Mouse (Mus musculus): ENCODE measurements around the gene Gm42688. TPM values are rescaled to one million over a fixed set of nuclear protein-coding genes. Genes with fewer than 3 reads are reported as not detected.

The Gm42688 gene
- polyA plus RNA-seq, 1 experiment from 2014 or later, result 1.1 TPM

- no peak for ATAC-seq (ENCODE audit: low read depth)
- Histone ChIP-seq H3K4me1 (ENCODE audit: control insufficient read depth, low read depth, low read length) (peaks cover 6% of the 10 kb centered on the region), H3K27me3 (ENCODE audit: control insufficient read depth, insufficient read depth, low read depth, low read length) (peaks cover 3% of the 10 kb centered on the region; the same call in 1 of the 2 replicates), H3K27ac (ENCODE audit: low read length) (no peak overlapping the region), H3K9me3 (replicated peaks; ENCODE audit: control insufficient read depth, low read length) (0 out of 2 replicates have a peak, but pooled peaks cover 2% of the 10 kb centered on the region), H3K4me3 (ENCODE audit: low read depth, low read length) (no peak overlapping the region), H3K36me3 (ENCODE audit: control insufficient read depth, insufficient read depth) (no peaks in the 10 kb centered on the region), H3K4me2 (ENCODE audit: low read depth, low read length) (no peak overlapping the region), H3K9ac (ENCODE audit: low read depth, low read length) (no peak overlapping the region)
- 45% methylated on average over 6 of the region's 6 CpGs for WGBS (ENCODE audit: insufficient replicate concordance)
These were observed 5.4 kb upstream of the Gm42688 start for GRCm38 (mm10) chr6:83095968-83096367.

DNA sequence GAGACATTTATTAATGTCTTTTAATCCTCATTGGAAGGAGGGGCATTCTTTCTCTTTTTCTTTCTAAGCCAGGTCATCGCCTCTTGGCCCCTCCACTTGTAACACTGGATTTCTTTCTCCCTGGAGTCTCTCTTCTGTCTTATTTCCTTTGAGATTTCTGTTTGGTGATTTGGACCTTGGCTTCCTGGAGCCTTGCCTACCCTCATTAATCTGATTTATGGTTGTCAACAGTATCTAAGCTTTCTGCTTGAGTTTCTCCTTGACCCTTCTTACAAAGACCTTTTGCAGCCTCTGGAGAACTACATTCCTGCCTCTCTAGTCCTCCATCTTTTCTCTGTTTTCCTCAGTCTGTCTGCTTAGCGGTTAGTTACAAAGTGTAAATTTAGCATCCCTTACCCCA, 3.0 kb upstream of the Gm42688 start:
- no peaks in the 10 kb centered on the region; the same call in 1 of the 2 replicates for H3K27me3 ChIP-seq (ENCODE audit: control insufficient read depth, insufficient read depth, low read depth, low read length)
- ATAC-seq (ENCODE audit: low read depth), result no peak
- no peak overlapping the region for H3K4me3 ChIP-seq (ENCODE audit: low read depth, low read length)
- no peak overlapping the region for H3K27ac ChIP-seq (ENCODE audit: low read length)
- no peak overlapping the region for H3K9ac ChIP-seq (ENCODE audit: low read depth, low read length)
- H3K36me3 ChIP-seq (ENCODE audit: control insufficient read depth, insufficient read depth), result no peaks in the 10 kb centered on the region
- peaks cover 24% of the 10 kb centered on the region for H3K4me1 ChIP-seq (ENCODE audit: control insufficient read depth, low read depth, low read length)
- H3K9me3 ChIP-seq (replicated peaks; ENCODE audit: control insufficient read depth, low read length), result 0 out of 2 replicates have a peak, but pooled peaks cover 2% of the 10 kb centered on the region
- 54% methylated on average over 2 of the region's 2 CpGs for WGBS (ENCODE audit: insufficient replicate concordance)
- H3K4me2 ChIP-seq (ENCODE audit: low read depth, low read length), result no peak overlapping the region

GRCm38 (mm10) chr6:83101688-83102556, 505 bp downstream of the Gm42688 start:
- Histone ChIP-seq H3K4me3 (ENCODE audit: low read depth, low read length) (peak overlapping the region; percentile 86), H3K27me3 (ENCODE audit: control insufficient read depth, insufficient read depth, low read depth, low read length) (no peaks in the 10 kb centered on the region; the same call in 1 of the 2 replicates), H3K9me3 (replicated peaks; ENCODE audit: control insufficient read depth, low read length) (no peaks in the 10 kb centered on the region), H3K4me2 (ENCODE audit: low read depth, low read length) (peak overlapping the region; percentile 100), H3K4me1 (ENCODE audit: control insufficient read depth, low read depth, low read length) (peaks cover 24% of the 10 kb centered on the region), H3K27ac (ENCODE audit: low read length) (peak overlapping the region; percentile 85), H3K9ac (ENCODE audit: low read depth, low read length) (peak overlapping the region; percentile 90), H3K36me3 (ENCODE audit: control insufficient read depth, insufficient read depth) (no peaks in the 10 kb centered on the region)
- WGBS (ENCODE audit: insufficient replicate concordance), result under 1% methylated on average over 68 of the region's 74 CpGs
- ATAC-seq (ENCODE audit: low read depth), result peak; percentile 72

DNA sequence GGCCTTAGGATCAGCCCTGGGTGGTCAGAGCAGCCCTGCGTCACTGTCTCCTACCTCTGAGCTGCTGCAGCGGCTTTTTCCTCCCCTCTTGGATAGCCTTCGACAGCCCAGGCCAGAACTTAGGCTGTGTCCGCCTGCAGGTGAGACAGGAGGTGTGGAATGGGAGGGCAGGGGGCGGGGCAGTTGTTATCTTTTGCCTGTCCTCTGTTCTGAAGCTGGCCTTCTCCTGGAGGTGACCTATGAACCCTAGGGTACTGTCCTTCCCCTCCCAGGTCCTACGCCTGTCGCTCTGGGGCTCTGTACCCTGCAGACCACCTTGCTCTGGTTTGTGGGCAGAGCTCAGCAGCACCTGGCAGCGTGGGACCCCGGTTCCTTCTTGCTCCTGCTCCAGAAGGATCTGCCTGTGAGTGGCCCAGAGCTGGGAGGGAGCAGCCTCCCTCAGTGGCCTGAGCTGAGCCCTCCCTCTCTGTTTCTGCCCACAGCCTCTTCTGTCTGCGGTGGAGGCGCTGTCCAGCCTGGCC, 1.8 kb downstream of the Gm42688 start:
- Histone ChIP-seq H3K9ac (ENCODE audit: low read depth, low read length) (peak overlapping the region; percentile 90; the same call in 1 of the 2 replicates), H3K4me1 (ENCODE audit: control insufficient read depth, low read depth, low read length) (peaks cover 30% of the 10 kb centered on the region), H3K4me3 (ENCODE audit: low read depth, low read length) (no peak overlapping the region), H3K27ac (ENCODE audit: low read length) (no peak overlapping the region), H3K4me2 (ENCODE audit: low read depth, low read length) (peak overlapping the region; percentile 100), H3K9me3 (replicated peaks; ENCODE audit: control insufficient read depth, low read length) (no peaks in the 10 kb centered on the region), H3K36me3 (ENCODE audit: control insufficient read depth, insufficient read depth) (no peaks in the 10 kb centered on the region), H3K27me3 (ENCODE audit: control insufficient read depth, insufficient read depth, low read depth, low read length) (no peaks in the 10 kb centered on the region; the same call in 1 of the 2 replicates)
- peak; percentile 41 for ATAC-seq (ENCODE audit: low read depth)
- 59% methylated on average over 11 of the region's 11 CpGs for WGBS (ENCODE audit: insufficient replicate concordance)

- H3K27me3 ChIP-seq (ENCODE audit: control insufficient read depth, insufficient read depth, low read depth, low read length), result no peaks in the 10 kb centered on the region; the same call in 1 of the 2 replicates
- no peaks in the 10 kb centered on the region for H3K9me3 ChIP-seq (replicated peaks; ENCODE audit: control insufficient read depth, low read length)
- no peak overlapping the region for H3K4me3 ChIP-seq (ENCODE audit: low read depth, low read length)
- peaks cover 32% of the 10 kb centered on the region for H3K4me1 ChIP-seq (ENCODE audit: control insufficient read depth, low read depth, low read length)
- ATAC-seq (ENCODE audit: low read depth), result no peak
- no peak overlapping the region for H3K9ac ChIP-seq (ENCODE audit: low read depth, low read length)
- no peak overlapping the region for H3K4me2 ChIP-seq (ENCODE audit: low read depth, low read length)
- no peaks in the 10 kb centered on the region for H3K36me3 ChIP-seq (ENCODE audit: control insufficient read depth, insufficient read depth)
- H3K27ac ChIP-seq (ENCODE audit: low read length), result no peak overlapping the region
- 64% methylated on average over 4 of the region's 4 CpGs for WGBS (ENCODE audit: insufficient replicate concordance)
These were observed 2.7 kb downstream of the Gm42688 start for GRCm38 (mm10) chr6:83104158-83104557.

DNA sequence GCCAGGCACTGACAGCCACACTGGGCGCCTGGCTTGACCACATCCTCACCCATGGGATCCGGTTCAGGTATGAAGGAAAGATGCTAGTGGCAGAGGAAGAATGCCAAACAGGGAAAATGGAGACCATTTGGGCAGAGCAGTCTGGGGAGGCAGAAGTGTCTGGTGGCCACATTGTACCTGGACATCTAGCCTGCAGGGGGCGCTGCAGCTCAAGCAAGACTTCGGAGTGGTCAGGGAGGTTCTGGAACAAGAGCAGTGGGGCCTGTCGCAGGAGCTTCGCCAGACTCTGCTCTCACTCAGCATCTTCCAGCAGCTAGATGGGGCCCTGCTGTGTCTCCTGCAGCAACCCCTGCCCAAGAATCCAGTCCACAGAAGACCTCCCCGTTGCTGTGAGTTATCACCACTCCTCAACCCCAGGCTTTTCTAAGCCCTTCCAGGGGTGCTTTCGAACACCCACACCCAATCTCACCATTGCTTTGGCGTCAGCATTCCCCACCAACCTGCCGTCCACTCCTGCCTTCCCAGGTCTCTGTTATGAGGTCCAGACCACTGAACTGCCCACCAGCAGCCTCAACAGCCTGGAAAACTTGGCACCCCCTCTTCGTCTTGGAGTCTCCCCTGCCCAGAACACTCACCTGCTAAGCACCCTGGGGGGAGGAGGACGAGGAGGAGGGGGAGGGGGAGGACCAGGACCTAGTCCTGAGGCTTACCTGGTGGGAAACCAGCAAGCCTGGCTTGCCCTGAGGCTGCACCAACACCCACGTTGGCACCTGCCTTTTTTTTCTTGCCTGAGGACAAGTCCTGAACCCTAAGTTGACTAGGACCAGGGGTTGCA, 6.4 kb downstream of the Gm42688 start:
- Histone ChIP-seq H3K9ac (ENCODE audit: low read depth, low read length) (peak overlapping the region; percentile 90), H3K36me3 (ENCODE audit: control insufficient read depth, insufficient read depth) (no peaks in the 10 kb centered on the region), H3K27me3 (ENCODE audit: control insufficient read depth, insufficient read depth, low read depth, low read length) (no peaks in the 10 kb centered on the region), H3K4me2 (ENCODE audit: low read depth, low read length) (peak overlapping the region; percentile 75), H3K4me1 (ENCODE audit: control insufficient read depth, low read depth, low read length) (peaks cover 33% of the 10 kb centered on the region), H3K4me3 (ENCODE audit: low read depth, low read length) (peak overlapping the region; percentile 73), H3K27ac (ENCODE audit: low read length) (peak overlapping the region; percentile 80), H3K9me3 (replicated peaks; ENCODE audit: control insufficient read depth, low read length) (no peaks in the 10 kb centered on the region)
- peak; percentile 28; the same call in 1 of the 2 replicates for ATAC-seq (ENCODE audit: low read depth)
- 30% methylated on average over 13 of the region's 13 CpGs for WGBS (ENCODE audit: insufficient replicate concordance)

GRCm38 (mm10) chr6:83108762-83109668, 7.6 kb downstream of the Gm42688 start, which contains the start of gene Mrpl53:
Mrpl53 (plus strand) TSS chr6:83109040.
- peak; percentile 80 for ATAC-seq (ENCODE audit: low read depth)
- H3K4me1 ChIP-seq (ENCODE audit: control insufficient read depth, low read depth, low read length), result peaks cover 29% of the 10 kb centered on the region

More at GRCm38 (mm10) chr6:83108762-83109668, 7.6 kb downstream of the Gm42688 start, which contains the start of gene Mrpl53:
- peak within 1 kb of the TSS; percentile 80 for H3K27ac ChIP-seq (ENCODE audit: low read length)
- H3K4me3 ChIP-seq (ENCODE audit: low read depth, low read length), result peak within 1 kb of the TSS; percentile 73
- no peaks in the 10 kb centered on the region for H3K9me3 ChIP-seq (replicated peaks; ENCODE audit: control insufficient read depth, low read length)
- no peaks in the 10 kb centered on the region for H3K27me3 ChIP-seq (ENCODE audit: control insufficient read depth, insufficient read depth, low read depth, low read length)
- H3K9ac ChIP-seq (ENCODE audit: low read depth, low read length), result peak within 1 kb of the TSS; percentile 90
- H3K36me3 ChIP-seq (ENCODE audit: control insufficient read depth, insufficient read depth), result no peaks in the 10 kb centered on the region
- peak within 1 kb of the TSS; percentile 75 for H3K4me2 ChIP-seq (ENCODE audit: low read depth, low read length)
- WGBS (ENCODE audit: insufficient replicate concordance), result under 1% methylated on average over 76 of the region's 76 CpGs

Data from liver, embryonic 16.5 days (tissue).